ENCODE assay signal across 23 mouse cellular contexts in the genomic region with DNA sequence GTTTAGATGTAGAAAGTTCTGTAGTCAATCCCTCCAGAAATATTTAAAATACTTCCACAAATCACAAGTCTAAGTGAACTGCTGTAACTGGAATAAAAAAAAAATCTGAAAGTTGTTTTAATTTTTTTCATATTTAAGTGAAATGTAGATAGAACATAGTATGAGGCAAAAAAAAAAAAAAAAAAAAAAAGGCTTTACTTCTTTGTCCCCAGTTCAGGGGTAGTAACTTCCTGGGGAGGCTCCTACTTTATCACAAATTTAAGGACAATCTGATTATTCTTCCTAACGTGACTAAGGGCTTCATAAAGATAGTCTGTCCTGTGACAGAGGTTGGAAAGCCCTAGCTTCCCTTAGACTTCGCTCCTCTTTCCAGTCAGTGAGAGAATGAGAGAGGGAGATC.
"Had no signal": no experiment of that assay in that cellular context is flagged by ENCODE, and none has a peak within 500 bp of the region (broad histone marks: within the 10 kb centered on the region; RNA-seq: fewer than 3 reads in every experiment).

No protein-coding gene starts in this region.

- H3K27ac ChIP-seq: hindbrain, embryonic 10.5 days; hindbrain, embryonic 12.5 days; hindbrain, embryonic 14.5 days; intestine, embryonic 15.5 days; layer of hippocampus, adult 2 months; left cerebral cortex, adult 2 months; limb, embryonic 10.5 days; limb, embryonic 12.5 days; liver, embryonic 13.5 days; liver, embryonic 15.5 days had no signal

- H3K9ac ChIP-seq: heart, embryonic 12.5 days; hindbrain, embryonic 12.5 days; hindbrain, embryonic 14.5 days; intestine, embryonic 15.5 days; limb, embryonic 12.5 days; liver, embryonic 13.5 days; liver, embryonic 15.5 days had no signal

- H3K4me1 ChIP-seq: intestine, embryonic 15.5 days; liver, embryonic 13.5 days; liver, embryonic 15.5 days had no signal

- H3K36me3 ChIP-seq: heart, embryonic 10.5 days; heart, embryonic 12.5 days; hindbrain, embryonic 10.5 days; hindbrain, embryonic 12.5 days; intestine, embryonic 15.5 days; limb, embryonic 10.5 days; limb, embryonic 12.5 days; liver, embryonic 13.5 days; liver, embryonic 15.5 days had no signal

- H3K9me3 ChIP-seq: heart, embryonic 10.5 days; heart, embryonic 12.5 days; hindbrain, embryonic 10.5 days; hindbrain, embryonic 12.5 days; intestine, embryonic 15.5 days; limb, embryonic 10.5 days; limb, embryonic 12.5 days; liver, embryonic 13.5 days; liver, embryonic 15.5 days had no signal

- H3K4me3 ChIP-seq: heart, embryonic 10.5 days; heart, embryonic 12.5 days; hindbrain, embryonic 10.5 days; hindbrain, embryonic 12.5 days; intestine, embryonic 15.5 days; layer of hippocampus, adult 2 months; left cerebral cortex, adult 2 months; limb, embryonic 10.5 days; limb, embryonic 12.5 days; liver, embryonic 13.5 days; liver, embryonic 15.5 days had no signal

- DNase-seq: gastrocnemius, postnatal 14 days; gastrocnemius, postnatal 36 days; heart, adult 18-20 months; heart, postnatal 10 days; heart, postnatal 4 days; kidney, adult 18-20 months; kidney, adult 8-10 months; kidney, postnatal 10 days; kidney, postnatal 25 days; kidney, postnatal 4 days; liver; liver, embryonic 13.5 days had no signal

- H3K27me3 ChIP-seq: heart, embryonic 12.5 days; hindbrain, embryonic 12.5 days; intestine, embryonic 15.5 days; limb, embryonic 12.5 days; liver, embryonic 13.5 days; liver, embryonic 15.5 days had no signal
